Mouse (Mus musculus): Measurements from ENCODE around the gene Ralgds.
A peak's percentile ranks its signal among the peaks of the same experiment; 100 is the strongest.

GRCm38 (mm10) chr2:28582647-28583353, 69.9 kb downstream of the Ralgds start:
- no peak for TF ChIP-seq CTCF (IDR thresholded peaks at IDR 0.05; ENCODE audit: extremely low read depth, insufficient read length, insufficient replicate concordance, low read depth, low read length)
- peak; percentile 56 for TF ChIP-seq POLR2A (IDR thresholded peaks at IDR 0.05; ENCODE audit: low read depth, low read length)
